Mouse (Mus musculus): ENCODE data around the gene Ptprc.

GRCm38 (mm10) chr1:138029649-138030048 lies 145.9 kb downstream of the Ptprc start:
- TF ChIP-seq CTCF (conservative IDR thresholded peaks at IDR 0.05; ENCODE audit: insufficient read depth, insufficient read length, low read depth, low read length) (no peak), POLR2A (IDR thresholded peaks at IDR 0.05; ENCODE audit: low read depth, low read length) (no peak)

Data from kidney, adult 2 months (tissue).